Mouse (Mus musculus): ENCODE measurements around the gene Vmn1r91.
"Not testable (repeated sequence)": the region's sequence is repeated elsewhere in the genome, so short reads cannot be mapped to it uniquely, and the experiment has no call there.

Vmn1r91 gene

DNA sequence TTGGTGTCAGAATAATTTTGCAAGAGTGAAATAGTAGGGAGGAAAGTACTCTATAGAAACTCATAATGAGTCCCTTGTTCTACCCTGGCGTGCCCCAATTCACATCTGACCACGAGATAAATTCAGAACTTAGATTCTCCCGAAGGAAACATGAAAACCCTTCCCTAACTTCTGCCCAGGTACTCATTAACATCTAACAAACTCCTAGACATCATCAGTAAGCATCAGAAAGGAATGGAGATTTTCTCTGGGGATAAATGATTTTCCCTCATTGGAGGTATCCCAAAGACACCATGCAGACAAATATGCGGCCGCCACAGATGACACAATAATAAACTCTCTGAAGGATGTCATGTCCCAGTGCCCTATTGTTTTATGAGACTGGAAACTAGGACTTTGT lies at the start of gene Vmn1r91:
Vmn1r91 (plus strand) TSS at position 301 of the 400 bp plus-strand sequence.
- in situ Hi-C loops (cut with MboI; ENCODE audit: unreplicated experiment in 2 of 2), result not testable (repeated sequence)

DNA sequence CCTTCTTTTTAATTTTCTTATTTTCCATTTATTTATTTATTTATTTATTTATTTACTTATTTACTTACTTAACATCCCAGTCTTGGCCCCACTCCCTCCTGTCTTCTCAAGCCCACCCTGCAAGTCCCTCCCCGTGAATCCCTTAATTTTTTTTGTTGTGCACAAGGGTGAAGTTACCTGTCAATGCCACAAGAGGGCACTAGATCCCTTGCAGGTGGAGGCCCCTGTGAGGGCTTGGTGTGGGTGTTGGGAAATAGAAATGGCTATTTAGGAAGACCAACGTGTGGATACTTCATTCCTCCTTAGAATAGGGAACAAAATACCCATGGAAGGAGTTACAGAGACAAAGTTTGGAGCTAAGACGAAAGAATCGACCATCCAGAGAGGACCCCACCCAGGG lies 35.4 kb upstream of the Vmn1r91 start:
- in situ Hi-C loops (cut with MboI; ENCODE audit: unreplicated experiment in 2 of 2), result not testable (repeated sequence)

DNA sequence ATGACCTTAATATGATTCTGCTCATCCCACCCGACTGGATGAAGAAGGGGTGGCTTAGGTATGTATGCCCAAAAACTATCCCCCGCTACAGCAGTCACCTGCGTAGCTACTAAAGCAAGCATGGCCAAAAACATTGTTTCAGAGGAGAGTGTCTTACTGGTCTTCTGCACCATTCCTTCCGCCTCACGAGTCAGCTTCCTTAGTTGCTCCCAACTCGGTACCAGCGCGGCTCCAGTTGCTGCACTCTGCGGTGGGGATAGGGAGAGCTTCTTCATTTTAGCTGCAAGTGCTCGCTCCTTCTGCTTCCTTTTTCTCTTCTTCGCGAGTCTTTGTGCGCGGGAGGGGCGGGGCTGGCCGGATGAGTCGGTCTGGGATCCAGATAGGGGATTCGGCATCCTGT lies 21.4 kb upstream of the Vmn1r91 start:
- in situ Hi-C loops (cut with MboI; ENCODE audit: unreplicated experiment in 2 of 2), result not testable (repeated sequence)

DNA sequence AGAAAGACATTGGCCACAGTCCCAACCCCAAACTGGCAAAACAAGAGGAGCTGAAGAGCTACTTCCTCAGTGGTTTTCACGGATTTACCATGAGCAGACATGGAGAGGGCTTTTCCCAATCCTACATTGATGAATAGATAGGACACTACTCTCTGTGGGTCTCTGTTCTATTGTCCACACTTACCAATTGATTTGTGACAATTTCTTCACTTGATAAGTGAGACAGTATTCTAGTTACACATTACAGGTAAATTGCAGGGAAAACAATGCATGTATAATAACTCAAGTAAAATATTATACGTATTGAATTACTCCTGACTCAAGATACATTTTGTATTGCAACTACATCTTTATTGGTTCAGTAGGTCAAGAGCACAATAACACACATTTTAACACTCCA lies 23.0 kb downstream of the Vmn1r91 start, which contains the start of gene Gm16442:
Gm16442 (minus strand) TSS at position 101 of the 400 bp plus-strand sequence.
- in situ Hi-C loops (cut with MboI; ENCODE audit: unreplicated experiment in 2 of 2), result not testable (repeated sequence)

DNA sequence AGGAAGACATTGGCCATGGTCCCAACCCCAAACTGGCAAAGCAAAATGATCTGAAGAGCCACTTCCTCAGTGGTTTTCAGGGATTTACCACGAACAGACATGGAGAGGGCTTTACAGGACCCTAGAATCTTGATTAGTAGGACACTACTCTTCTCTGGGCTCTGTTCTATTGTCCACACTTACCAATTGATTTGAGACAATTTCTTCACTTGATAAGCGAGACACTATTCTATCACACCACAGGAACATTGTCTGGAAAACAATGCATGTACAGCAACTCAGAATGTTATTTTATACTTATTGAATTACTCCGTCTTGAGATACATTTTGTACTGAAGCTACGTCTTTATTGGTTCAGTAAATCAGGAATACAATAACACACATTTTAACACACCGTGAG lies 39.5 kb downstream of the Vmn1r91 start, which contains the start of gene Vmn1r93:
Vmn1r93 (minus strand) TSS at position 101 of the 400 bp plus-strand sequence.
- in situ Hi-C loops (cut with MboI; ENCODE audit: unreplicated experiment in 2 of 2), result not testable (repeated sequence)

Data from v-Abl transformed pro-B cells (cell line).